Mouse (Mus musculus) G1E (cell line): Measurements from ENCODE around the gene Zbtb9.

Experiments
- CTCF ChIP-seq: IDR thresholded peaks from 2 replicates; pipeline ENCODE4 v1.5.1; 2012; ENCODE audit warnings: low read depth, low read length, inconsistent platforms, mixed read lengths
- GATA1 ChIP-seq: IDR thresholded peaks from 2 replicates; pipeline ENCODE4 v1.6.1; 2012; ENCODE audit warnings: borderline replicate concordance, low read length, inconsistent platforms, mixed read lengths
- GATA2 ChIP-seq: IDR thresholded peaks from 2 replicates; pipeline ENCODE4 v1.6.1; 2012; ENCODE audit warnings: low read depth, low read length, inconsistent platforms, borderline replicate concordance
- POLR2AphosphoS5 ChIP-seq: IDR thresholded peaks from 2 replicates; pipeline ENCODE4 v1.6.1; 2012; ENCODE audit warnings: low read depth, low read length, inconsistent platforms; ENCODE audit not compliant: insufficient replicate concordance
- TAL1 ChIP-seq: conservative IDR thresholded peaks from 2 replicates; pipeline ENCODE4 v1.6.1; 2012; ENCODE audit warnings: low read depth, low read length, inconsistent platforms, mixed read lengths

GRCm38 (mm10) chr17:26969257-26969656, 3.7 kb upstream of the Zbtb9 start:
- TF ChIP-seq CTCF: no peak
- no peak for TF ChIP-seq GATA1
- TF ChIP-seq POLR2AphosphoS5: no peak
- no peak for TF ChIP-seq TAL1
- no peak for TF ChIP-seq GATA2
